In the genomic region with DNA sequence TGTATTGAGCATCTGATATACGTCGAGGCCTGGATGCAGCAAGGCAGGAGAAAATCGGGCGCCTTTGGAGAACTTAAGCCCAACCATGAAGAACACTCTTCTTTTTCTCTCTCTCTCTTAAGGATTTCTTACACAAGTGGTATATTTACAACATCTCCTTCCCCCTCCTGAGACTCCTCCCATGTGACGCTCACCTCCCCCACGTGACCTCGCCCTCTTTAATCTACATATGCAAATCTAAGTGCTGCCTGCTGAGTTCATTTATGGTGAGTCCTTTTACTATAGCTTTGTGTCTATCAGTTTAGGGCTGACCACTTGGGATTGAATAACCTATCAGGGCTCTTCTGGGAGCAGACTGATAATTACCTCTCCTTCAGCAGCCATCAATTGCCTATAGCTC, we compare ENCODE assay signal across 17 mouse cellular contexts.
DNase-seq lines count a peak whose midpoint lies in the region; ATAC-seq lines count a peak whose summit lies in the region.
"Had no signal": no experiment of that assay in that cellular context is flagged by ENCODE, and none has a peak within 500 bp of the region (broad histone marks: within the 10 kb centered on the region; RNA-seq: fewer than 3 reads in every experiment).

No protein-coding gene starts in this region.

- H3K4me3 ChIP-seq in neural tube, embryonic 13.5 days, result no peak overlapping the region
- H3K4me3 ChIP-seq: heart, embryonic 13.5 days; neural tube, embryonic 12.5 days had no signal

- H3K9ac ChIP-seq in neural tube, embryonic 13.5 days, result no peak overlapping the region
- H3K9ac ChIP-seq: heart, embryonic 13.5 days had no signal

- WGBS in neural tube, embryonic 13.5 days, result 51% methylated on average over 7 of the region's 7 CpGs

- no peaks in the 10 kb centered on the region for H3K9me3 ChIP-seq in neural tube, embryonic 13.5 days
- H3K9me3 ChIP-seq: G1E; heart, embryonic 13.5 days; neural tube, embryonic 12.5 days had no signal

- intact Hi-C loops in heart, postnatal 10 days (cut with DNase I), result no loop called here

- no peak overlapping the region for H3K4me2 ChIP-seq in neural tube, embryonic 13.5 days
- H3K4me2 ChIP-seq: heart, embryonic 13.5 days had no signal

- no peak for ATAC-seq in neural tube, embryonic 13.5 days (ENCODE audit: low read depth)

- peak; percentile 82 for DNase-seq in heart, adult 11 months
- no peak for DNase-seq in heart, postnatal 10 days
- DNase-seq in neural tube, embryonic 10.5 days (ENCODE audit: extremely low spot score, low spot score), result no peak
- peak; percentile 59 for DNase-seq in ZHBTc4 (ENCODE audit: low read depth, low spot score)
- DNase-seq in splenic B cell, adult 2 months (ENCODE audit: low read depth, low spot score), result peak; percentile 72
- DNase-seq in layer of hippocampus, postnatal 36 days, result no peak
- DNase-seq: adrenal gland, postnatal 36 days; cerebellum, adult 9-10 months; liver; lung, adult 18-20 months; lung, postnatal 4 days; thymus, postnatal 36 days had no signal

- H3K27me3 ChIP-seq in neural tube, embryonic 13.5 days, result no peaks in the 10 kb centered on the region
- no peaks in the 10 kb centered on the region for H3K27me3 ChIP-seq in splenic B cell, adult 2 months (ENCODE audit: control insufficient read depth, insufficient read depth, low read length, poor library complexity, severe bottlenecking)
- H3K27me3 ChIP-seq: heart, embryonic 13.5 days; neural tube, embryonic 12.5 days had no signal

- H3K36me3 ChIP-seq in neural tube, embryonic 13.5 days, result no peaks in the 10 kb centered on the region
- H3K36me3 ChIP-seq in splenic B cell, adult 2 months (ENCODE audit: control insufficient read depth, insufficient read depth, low read length, poor library complexity, severe bottlenecking), result no peaks in the 10 kb centered on the region
- H3K36me3 ChIP-seq: G1E; heart, embryonic 13.5 days; neural tube, embryonic 12.5 days had no signal

- peak overlapping the region; percentile 79 for H3K27ac ChIP-seq in neural tube, embryonic 13.5 days (replicated peaks)
- H3K27ac ChIP-seq: heart, embryonic 13.5 days; kidney, postnatal 0 days; neural tube, embryonic 12.5 days had no signal

- peaks cover 16% of the 10 kb centered on the region for H3K4me1 ChIP-seq in neural tube, embryonic 13.5 days (replicated peaks)

Comparison
In these comparisons a context has a peak if more than half of its experiments do, and no peak if none do; other contexts are left out.
1. DNase-seq: peak in heart, adult 11 months (single experiment), ZHBTc4 (single experiment) and splenic B cell, adult 2 months (single experiment); none in heart, postnatal 10 days (0 of 2), neural tube, embryonic 10.5 days (single experiment) and layer of hippocampus, postnatal 36 days (0 of 2).